Mouse (Mus musculus) erythroblast, adult 5-6 weeks (primary cell): ENCODE data around the gene Dnmt3a. TPM values are rescaled to one million over a fixed set of nuclear protein-coding genes. Genes with fewer than 3 reads are reported as not detected.
"Not testable (repeated sequence)": the region's sequence is repeated elsewhere in the genome, so short reads cannot be mapped to it uniquely, and the experiment has no call there.

ENCODE experiments used
- ATAC-seq: replicated peaks from 2 replicates; pipeline ENCODE4 v1.8.0; 2016; ENCODE audit warnings: moderate number of reproducible peaks, mild to moderate bottlenecking, moderate TSS enrichment, inconsistent platforms; ENCODE audit not compliant: poor library complexity, low FRiP score, severe bottlenecking
- total RNA-seq, 2 experiments: library from RNA; stranded (forward) in 1 of 2; stranded (reverse) in 1 of 2; fragments of 150-400 nt in 1 of 2; fragments of 200-764, 138-1000 nt in 1 of 2; gene quantifications; 2 replicates each; pipeline versions ENCODE4 v1.2.3 to v1.2.4; 2015 to 2017; ENCODE audit warnings: low replicate concordance in 2 of 2

Dnmt3a gene
- total RNA-seq, 2 experiments from 2014 or later = 2.9 to 8.6 TPM

- ATAC-seq = no peak
These were observed 93.0 kb downstream of the Dnmt3a start for GRCm38 (mm10) chr12:3898811-3899210.

GRCm38 (mm10) chr12:3905436-3905835, 99.6 kb downstream of the Dnmt3a start:
- ATAC-seq = no peak

- ATAC-seq = no peak
These were observed 100.5 kb downstream of the Dnmt3a start for GRCm38 (mm10) chr12:3906308-3906707.

GRCm38 (mm10) chr12:3907008-3907407, 101.2 kb downstream of the Dnmt3a start:
- no peak for ATAC-seq

- no peak for ATAC-seq
These were observed 101.6 kb downstream of the Dnmt3a start for GRCm38 (mm10) chr12:3907418-3907817.

GRCm38 (mm10) chr12:3910466-3911093, 104.8 kb downstream of the Dnmt3a start:
- no peak for ATAC-seq

- no peak for ATAC-seq
These were observed 106.1 kb downstream of the Dnmt3a start for GRCm38 (mm10) chr12:3911831-3912348.

- ATAC-seq = no peak
These were observed 110.0 kb downstream of the Dnmt3a start for GRCm38 (mm10) chr12:3915852-3916251.

GRCm38 (mm10) chr12:3917668-3918341, 112.0 kb downstream of the Dnmt3a start:
- ATAC-seq = no peak

GRCm38 (mm10) chr12:3918577-3918976, 112.8 kb downstream of the Dnmt3a start:
- ATAC-seq = no peak

GRCm38 (mm10) chr12:3919423-3919822, 113.6 kb downstream of the Dnmt3a start:
- ATAC-seq = no peak

GRCm38 (mm10) chr12:3926127-3926526, 120.3 kb downstream of the Dnmt3a start:
- ATAC-seq = no peak

GRCm38 (mm10) chr12:3928841-3929240, 123.0 kb downstream of the Dnmt3a start:
- no peak for ATAC-seq

- not testable (repeated sequence) for ATAC-seq
These were observed 124.5 kb downstream of the Dnmt3a start for GRCm38 (mm10) chr12:3930090-3930865.

- ATAC-seq = no peak
These were observed 136.2 kb downstream of the Dnmt3a start for GRCm38 (mm10) chr12:3942026-3942425.

- ATAC-seq = no peak
These were observed 138.8 kb downstream of the Dnmt3a start for GRCm38 (mm10) chr12:3944454-3945073.

- no peak for ATAC-seq
These were observed 141.7 kb downstream of the Dnmt3a start for GRCm38 (mm10) chr12:3947503-3947902.

GRCm38 (mm10) chr12:3954651-3955050, 148.8 kb downstream of the Dnmt3a start, which contains the start of gene Pomc:
Gene Pomc, plus strand, starts transcription at chr12:3954951.
- no peak for ATAC-seq

GRCm38 (mm10) chr12:3955371-3955770, 149.6 kb downstream of the Dnmt3a start:
- no peak for ATAC-seq

- no peak for ATAC-seq
These were observed 150.5 kb downstream of the Dnmt3a start for GRCm38 (mm10) chr12:3956351-3956750.
